Mouse (Mus musculus) thymus, postnatal 10 days (tissue): ENCODE data around the gene Ifit2.
A peak's percentile ranks its signal among the peaks of the same experiment; 100 is the strongest.

Experiments used
- DNase-seq, 2 experiments: peaks; one replicate each; pipeline ENCODE4 v3.0.0; 2021; ENCODE audit warnings: low spot score in 2 of 2

Gene Ifit2

DNA sequence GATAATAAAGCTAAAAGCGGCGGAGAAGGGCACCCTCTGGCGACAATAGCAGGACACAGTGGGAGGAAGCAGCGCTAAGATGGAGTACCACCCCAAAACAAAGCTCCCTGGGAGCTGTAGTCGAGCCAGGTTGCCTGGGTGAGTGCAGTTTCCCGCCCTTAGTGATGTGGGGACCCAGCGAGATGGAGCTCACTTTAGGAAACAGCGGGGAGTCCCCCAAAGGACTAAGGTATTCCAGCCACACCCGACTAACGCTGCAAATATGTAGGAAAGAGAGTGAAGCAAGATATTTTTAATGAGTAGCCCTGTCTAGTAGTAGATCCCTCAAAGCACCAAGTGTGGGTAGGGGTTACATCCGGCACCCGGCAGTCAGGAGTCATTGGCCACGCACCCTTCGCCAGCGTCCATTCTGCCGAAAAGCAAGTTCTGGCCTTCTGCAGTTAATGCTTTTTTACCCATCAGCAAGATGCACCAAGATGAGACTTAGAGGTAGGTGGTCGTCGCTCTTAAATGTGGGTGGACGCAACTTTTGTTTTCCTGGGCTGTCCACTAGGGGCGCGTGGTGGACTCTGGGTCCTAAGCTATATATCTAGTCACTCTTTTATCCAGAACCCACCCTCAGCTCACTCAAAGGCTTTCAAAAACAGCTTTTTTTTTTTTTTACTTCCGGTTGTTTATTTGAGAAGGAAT, at the start of gene Ifit2:
Gene Ifit2, plus strand, starts transcription at position 161 of the 690 bp plus-strand sequence.
- DNase-seq, result peak; percentile 74 to 75

DNA sequence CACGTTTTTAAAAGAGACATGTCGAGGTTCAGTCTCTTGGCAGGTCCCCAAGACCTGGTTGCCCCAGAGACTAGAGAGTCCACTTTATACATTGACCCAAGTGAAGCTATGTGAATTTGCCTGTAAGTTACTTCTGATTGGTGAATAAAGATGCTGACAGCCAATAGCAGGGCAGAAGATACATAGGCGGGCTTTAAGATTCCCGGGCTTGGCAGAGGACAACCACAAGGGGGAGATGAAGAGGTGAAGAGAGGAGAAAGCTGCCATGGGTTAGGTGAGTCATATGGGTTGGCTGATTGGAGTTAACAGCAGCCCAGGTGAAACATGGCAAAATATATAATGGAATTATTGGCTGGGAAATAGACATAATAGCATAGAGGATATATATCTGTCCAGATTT, 49.7 kb upstream of the Ifit2 start:
- peak; percentile 89 to 94 for DNase-seq

DNA sequence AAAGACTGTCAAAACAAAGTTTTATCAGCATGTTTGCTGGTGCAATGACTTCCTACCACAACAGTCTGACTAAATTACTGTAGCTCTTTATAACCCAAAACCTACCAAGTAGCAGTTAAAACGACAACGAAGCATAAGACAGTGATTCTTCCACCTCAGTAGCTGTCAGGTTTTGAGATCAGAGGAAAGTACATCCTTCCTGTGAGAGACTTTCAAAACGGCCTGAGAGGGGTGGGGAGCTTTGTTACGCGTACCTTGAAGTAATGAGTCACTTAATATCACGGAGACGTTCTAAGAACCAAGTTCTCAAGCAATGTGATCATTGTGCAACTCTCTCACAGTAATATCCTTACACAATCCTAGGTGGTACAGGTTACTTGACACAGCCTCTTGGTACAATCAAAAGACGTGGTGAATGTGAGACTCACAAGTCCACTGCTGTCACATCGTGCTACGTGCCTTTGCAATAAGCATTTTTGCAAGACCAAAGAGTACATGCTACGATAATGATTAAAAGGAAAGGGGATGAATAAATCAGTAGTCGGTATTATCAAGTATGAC, 45.3 kb upstream of the Ifit2 start:
- DNase-seq, result peak; percentile 34 to 35

DNA sequence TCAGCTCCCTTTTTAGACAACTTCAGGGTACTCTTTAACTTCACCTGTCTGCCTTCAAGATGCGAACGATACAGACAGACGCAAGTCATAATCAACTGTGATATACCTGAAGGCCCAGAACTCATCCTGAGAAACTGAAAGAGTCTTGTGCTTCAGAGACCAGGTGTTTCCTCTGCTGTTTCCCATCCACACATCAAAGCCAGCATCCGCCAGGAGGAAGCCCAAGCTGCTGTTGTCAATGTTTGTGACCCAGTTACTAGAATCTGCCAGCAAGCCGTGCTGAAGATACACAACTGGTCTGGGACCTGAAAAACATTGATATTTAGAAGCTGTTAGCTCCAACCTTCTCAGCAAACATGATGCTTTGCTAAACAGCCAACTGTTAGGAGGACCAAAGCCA, 39.8 kb upstream of the Ifit2 start:
- DNase-seq, result peak; percentile 83 to 88

DNA sequence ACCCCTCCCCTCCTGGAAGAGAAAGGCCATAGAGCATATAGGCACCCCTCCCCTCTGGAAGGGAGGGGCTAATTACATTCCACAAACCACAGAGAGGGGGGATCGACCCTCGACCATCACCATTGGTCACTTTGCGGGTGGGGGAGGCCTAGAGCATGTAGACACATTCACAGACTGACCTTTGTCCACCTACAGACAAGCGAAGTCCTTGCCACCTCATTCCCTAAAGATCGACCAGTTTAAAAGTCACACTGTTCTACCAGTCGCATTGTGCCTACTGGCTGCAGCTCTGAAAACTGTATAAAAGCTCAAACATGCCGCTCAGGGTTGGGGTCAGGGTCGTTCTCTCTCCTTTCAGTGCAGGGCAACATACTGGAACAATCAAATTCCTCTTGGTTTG, 39.0 kb upstream of the Ifit2 start:
- peak in 1 of 2 experiments; percentile 25 for DNase-seq

DNA sequence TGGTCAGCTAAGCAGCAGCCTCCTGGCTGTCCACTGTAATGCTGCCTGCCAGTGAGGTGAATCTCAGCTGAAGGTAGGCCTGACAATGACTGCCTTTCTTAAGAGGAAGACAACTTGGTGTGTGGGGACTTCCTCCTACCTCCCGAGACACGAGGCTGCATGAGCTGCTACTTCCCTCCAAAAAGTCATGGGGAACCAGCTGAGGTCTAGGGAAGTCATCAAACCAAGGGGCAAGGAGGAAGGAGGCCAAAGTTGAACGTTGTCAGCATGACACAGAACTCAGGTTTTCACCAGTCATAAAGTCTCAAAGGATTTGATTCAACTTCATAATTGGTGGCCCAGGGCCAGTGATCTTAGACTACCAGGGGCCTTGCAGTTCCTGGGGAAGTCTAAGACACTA, 34.8 kb upstream of the Ifit2 start:
- DNase-seq, result peak in 1 of 2 experiments; percentile 18

DNA sequence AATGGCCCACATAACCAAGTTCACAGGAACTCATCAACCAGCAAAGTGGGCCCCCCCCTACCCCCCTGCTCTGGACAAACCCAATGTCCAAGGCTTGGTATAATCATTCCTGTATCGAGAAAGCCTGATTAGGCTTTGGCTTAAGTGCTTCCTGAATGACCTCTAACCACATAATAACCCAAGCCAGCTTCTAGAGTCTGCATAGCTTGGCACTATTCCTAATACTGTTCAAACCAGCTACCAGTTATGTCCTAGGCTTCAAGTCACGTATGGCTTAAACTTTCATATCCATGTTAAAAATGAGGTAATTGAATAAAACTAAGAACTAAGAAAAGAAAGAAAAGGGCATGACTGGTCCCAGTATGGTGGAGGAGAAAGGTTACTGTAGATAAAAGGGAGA, 34.1 kb upstream of the Ifit2 start:
- no peak for DNase-seq

DNA sequence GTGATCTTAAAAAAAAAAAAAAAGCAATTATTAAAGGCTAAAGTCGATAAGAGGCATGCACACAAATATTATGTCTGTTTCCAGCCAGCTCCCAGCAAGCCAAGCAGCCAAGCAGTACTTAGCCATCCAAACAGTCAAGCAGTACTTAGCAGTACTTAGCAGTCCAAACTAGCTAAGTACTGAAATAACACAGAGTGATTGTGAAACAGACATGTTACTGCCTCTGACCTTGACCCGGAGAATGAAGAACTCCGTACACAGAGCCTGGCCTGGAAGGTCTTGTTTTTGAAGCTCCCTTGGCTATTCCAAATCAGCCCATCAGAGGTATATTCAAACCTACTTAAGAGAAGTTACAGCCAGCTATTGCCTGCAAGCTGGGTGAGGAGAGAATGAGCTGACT, 33.3 kb upstream of the Ifit2 start:
- no peak for DNase-seq

DNA sequence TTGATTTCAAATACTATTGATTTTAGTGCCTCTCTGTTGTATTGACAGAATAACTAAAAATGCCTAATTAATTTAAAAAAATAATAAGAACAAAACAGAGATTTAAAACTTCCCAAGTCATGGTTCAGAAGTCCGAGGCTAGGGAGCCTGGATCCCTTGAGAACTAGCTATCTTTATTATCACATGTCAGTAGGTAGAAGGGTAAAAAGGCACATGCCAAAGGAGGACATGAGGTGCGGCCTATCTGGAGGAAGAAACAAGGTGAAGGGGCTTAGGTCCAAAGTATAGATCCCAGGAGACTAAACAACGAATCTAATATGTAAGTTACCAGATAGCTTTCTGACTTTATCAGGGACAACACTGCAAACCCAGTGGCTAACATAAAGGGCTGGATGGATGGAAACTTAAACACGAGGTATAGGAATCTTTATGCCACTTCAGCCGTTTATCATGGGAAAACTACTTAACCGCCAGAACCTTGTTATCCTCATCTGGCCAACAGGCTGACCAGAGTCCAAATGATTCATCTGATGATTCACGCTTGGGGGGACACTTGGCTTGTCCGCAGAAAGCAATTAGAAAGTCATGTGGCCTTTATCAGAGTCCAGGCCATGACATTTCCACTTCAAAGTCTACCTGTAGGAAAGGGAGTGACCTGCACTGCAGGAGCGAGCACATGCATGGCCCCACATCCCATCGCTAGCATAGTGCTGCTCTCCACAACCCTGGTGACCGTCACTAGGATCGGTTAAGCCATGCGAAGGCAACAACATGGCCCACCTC, 32.5 kb upstream of the Ifit2 start:
- no peak for DNase-seq

DNA sequence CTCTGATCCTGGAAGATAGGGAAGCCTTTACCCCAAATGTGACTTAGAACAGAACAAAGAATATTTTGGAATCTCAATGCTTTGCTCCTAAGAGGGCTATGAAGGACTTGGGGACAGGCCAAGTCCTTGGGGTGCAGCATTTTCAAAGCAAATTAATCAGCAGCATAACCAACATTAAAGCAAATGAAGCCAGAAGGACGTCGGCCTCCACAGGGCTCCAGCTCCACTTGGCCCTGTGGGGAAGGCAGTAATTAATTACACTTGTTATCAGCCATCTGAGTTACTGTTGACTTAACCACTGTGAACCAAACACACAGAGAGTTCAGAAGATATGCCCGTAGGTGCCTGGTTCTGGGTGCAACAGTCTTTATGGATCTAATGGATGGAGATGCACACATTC, 31.7 kb upstream of the Ifit2 start:
- no peak for DNase-seq

DNA sequence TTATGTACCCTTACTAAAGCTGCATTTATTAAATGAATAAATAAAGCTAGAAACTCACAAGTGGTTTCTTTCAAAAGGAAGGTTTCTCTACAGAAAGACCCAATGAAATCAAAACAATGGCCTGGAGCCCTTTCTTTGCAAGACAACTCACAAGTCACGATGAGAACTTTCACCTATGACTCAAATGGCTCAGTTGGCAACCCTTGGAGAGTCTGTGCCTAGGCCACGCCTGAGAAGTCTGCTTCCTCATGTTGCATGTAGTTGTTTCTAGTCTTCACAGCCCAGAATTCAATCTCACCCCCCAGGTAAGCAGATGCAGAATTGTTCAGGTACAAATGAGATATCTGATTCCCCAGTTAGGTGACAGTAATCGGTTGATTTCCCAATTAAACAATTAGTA, 30.8 kb upstream of the Ifit2 start:
- no peak for DNase-seq

DNA sequence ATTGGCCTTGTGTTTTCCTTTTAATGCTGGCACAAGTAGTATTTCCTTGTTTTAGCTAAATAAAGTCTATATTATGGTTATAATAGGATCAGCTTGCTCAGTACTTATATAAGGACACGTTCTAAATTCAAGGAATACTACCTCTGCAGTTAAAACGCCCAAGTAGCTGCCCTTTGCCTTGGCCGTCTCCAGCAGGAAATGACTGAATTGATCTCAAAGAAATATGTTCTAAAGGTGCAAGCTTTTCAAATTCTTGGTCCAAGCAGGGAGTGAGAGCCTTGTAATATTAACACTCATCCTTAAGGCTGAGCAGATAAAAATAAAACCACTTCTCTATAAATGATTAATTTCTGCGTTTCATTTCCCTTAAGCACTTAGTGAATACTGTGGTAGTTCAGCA, 30.4 kb upstream of the Ifit2 start:
- no peak for DNase-seq

DNA sequence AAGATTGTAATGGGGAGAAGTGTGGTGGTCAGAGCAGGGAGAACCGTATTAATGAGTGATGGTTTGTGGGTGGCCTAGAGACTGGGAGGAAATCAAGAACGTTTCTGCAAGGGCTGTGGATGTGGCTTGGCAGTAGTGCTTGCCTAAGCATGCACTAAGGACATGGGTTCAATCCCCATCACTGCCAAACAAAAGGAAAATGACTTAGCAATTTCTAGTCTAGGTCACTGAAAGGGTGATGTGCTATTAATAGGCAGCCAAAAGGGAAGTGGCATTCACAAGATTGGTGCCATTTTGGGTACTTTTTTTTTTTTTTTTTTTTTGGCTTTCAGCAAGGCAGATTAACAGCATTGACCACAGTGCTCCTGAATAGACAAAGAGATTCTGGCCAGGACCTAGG, 29.1 kb upstream of the Ifit2 start:
- no peak for DNase-seq

DNA sequence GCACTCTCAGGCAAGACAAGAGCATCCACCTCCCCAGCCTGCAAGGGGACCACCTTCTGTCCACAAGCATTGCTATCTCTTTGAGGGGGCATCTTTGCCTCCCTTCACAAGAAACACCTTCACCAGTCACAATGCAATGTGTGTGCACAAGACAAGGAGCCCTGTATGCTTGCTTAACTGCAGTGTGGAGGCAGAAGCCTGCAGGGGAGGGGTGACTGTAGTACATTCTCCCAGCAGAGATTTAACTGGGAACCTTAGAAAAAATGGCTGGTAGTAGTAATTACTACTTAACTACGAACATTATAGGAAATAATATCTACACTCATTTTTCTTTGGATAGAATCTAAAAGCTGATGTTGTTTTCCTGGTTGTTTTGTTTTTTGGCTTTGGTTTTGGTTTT, 28.5 kb upstream of the Ifit2 start:
- no peak for DNase-seq

DNA sequence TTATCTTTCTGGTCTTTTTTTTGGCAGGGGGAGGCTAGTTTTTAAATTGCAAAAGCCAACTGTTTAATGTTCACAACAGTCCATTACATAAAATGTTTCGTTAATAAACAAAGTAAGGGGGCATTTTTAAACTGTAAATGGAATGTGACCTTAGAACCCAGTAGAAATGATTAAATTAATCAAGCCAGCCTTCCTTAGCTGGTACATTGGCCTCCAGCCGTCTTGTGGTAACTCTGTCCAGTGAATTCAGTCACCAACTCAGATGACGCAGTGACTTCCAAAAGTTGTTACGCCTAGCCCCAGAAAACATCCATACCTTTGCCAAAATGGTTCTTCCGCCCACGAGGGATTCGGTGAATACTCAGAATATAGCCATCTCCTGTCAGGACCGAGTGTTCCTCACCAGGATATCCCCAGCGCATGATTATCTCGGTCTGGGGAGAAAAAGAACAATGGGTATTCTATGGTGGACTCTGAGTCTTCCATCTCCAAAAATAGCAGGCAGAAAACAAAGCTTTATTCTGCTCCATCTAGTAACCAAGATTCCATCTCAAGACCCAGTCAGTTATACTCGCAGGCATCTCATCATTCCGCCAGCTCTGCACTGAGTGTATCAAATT, 27.3 kb upstream of the Ifit2 start:
- DNase-seq, result no peak

DNA sequence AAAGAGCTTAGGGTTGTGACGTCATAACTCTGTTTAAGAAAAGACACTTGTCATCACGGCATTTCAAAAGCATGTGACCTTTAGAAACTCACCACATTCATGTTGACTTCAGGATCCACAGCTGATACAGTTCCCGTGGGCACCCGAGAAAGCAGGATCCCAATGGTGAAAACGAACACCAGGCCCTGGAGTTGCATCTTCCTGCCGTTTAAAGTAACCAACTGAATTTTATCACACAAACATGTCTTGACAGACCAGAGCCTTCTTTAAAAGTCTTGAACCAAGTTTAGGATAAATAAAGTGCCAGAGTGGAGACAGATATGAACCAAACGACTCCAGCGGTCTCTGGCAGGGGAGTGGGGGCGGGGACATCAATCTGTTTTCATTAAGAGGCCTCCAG, 25.8 kb upstream of the Ifit2 start:
- no peak for DNase-seq

DNA sequence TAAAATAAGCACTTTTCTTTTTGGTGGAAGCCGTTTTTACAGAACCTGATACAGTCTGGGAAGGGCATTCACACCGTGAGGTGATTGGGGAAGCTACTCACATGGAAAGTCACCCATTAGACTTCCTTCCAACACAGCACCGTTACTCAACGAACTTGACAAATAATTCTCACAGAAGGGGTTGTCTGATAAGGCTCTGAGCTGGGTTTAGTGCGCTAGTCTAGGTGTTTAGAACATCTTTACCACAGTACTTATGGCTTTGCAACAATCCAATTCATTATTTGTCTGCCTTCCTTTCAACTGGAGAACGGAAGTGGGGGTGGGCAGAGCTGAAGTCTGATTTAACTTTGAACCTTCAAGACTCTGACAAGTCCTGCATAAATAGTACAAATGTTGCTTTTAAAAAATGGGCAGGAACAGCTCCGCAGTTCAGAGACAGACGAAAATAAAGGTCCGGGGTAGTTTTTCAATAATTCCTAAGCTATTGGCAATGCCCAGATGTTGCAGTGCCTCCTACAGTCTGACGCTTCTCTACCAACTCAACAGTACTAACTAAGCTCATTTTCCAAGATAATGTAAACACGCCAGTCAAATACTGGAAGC, 24.1 kb upstream of the Ifit2 start:
- DNase-seq, result peak in 1 of 2 experiments; percentile 49

DNA sequence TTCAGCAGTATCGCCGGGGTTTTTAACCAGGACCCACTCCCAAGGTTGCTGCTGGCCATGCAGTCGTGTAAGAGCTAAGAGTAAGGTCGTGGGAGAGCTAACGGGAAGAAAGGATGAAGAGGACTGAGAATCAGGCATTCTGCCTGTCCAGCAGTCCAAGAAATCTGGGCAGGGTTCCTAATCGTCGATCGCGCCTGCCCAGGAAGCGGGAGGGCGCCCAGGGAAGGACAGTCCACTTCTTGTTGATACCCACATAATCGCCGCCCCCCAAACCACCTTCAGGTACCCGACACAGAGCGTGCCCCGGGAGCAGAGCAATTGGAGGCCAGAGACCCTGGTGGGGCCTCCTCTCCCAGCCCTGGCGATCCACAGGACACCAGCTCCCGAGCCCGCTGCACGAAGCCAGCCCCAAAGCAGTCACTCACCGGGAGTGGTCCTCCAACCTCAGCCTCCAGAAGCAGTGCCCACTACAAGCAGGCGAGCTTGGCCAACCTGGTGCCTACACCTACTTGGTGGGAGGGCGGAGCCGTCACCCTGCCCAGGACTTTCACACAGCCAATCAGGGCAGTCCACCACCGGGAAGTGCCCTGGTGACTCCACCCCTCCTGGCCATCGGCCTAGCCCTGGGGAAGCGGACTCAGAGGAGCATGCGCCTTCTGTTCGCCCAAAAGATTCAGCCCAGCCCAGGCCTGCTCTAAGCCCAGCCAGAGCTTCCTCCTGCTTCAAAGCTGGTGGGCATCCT, 23.4 kb upstream of the Ifit2 start, which contains the start of gene Lipa:
Gene Lipa, minus strand, starts transcription at position 534 of the 742 bp plus-strand sequence.
- DNase-seq, result peak; percentile 83 to 88

DNA sequence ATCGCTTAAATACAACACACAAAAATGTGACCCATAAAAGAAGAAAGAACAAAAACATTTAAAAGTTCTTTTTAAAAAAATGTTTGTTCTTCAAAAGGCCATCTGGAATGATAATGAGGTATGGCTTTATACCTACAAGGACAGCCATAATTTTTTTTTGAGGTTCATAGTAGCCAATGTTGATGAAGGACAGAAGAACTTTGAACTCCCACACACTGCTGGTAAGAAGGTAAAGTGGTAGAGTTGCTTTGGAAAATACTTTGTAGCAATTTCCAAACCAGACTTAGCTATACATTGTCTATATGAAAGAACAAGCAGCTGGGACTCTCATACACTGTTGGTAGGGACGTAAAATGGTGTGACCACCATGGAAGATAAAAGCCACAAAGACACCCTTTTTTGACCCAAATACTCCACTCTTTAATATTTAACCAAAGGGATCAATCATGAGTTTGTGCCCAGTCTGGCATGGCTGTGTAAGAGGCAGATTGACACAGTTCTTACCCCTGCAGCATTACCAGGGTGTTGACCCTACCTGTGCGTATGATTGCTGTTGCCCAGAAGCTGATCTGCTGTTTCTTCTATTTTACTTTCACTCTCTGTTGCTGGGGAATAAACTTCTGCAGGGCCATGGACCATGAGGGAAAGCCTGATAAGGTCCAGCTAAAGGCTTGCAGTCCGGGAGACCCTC, 18.3 kb upstream of the Ifit2 start:
- no peak for DNase-seq

DNA sequence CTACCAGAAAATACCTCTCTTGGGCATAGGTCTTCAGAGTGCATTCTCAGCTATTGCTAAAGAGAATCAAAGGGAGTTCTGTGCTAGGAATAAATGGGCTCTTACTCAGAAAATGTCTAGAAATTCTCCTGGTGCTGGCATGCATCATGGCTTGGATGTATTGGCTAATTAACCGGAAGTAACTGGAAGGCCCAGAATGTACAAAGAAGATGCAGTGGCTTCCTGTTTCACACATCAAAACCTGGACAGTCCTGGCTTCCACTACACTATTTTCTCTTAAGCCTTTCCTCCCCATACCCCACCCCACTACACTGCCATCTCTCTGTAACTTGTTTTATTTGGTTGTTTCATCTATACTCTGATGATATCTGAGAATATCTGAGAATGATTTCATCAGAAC, 11.1 kb upstream of the Ifit2 start:
- DNase-seq, result no peak

DNA sequence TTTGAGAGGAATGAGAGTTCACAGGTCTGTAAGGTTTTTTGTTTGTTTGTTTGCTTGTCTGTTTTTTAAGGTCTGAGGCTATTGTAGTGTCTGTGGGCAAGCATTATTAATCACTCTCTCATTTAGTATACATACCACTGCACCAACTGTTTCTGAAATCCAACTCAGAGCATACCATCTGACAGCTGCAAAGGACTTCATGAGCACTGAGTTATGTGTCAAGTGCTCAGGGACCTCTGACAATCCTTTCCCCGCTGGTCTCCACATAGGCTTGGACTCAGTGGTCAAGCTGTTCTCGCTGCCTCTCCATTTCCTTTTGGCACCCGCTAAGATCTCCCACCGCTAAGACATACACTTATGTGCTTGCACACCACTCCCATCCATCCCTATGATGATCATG, 4.3 kb upstream of the Ifit2 start:
- DNase-seq, result no peak
